Mouse (Mus musculus): Measurements from ENCODE around the gene Crtc2. TPM values are rescaled to one million over a fixed set of nuclear protein-coding genes. Genes with fewer than 3 reads are reported as not detected.
A peak's percentile ranks its signal among the peaks of the same experiment; 100 is the strongest.

The Crtc2 gene
- polyA plus RNA-seq, 1 experiment from 2014 or later, result 23.7 TPM

- H3K9me3 ChIP-seq, result no peaks in the 10 kb centered on the region
- peak overlapping the region; percentile 69 for H3K9ac ChIP-seq
- WGBS, result under 1% methylated on average over 19 of the region's 20 CpGs
- peaks cover 19% of the 10 kb centered on the region for H3K4me1 ChIP-seq (replicated peaks)
- H3K27me3 ChIP-seq, result no peaks in the 10 kb centered on the region
- peak; percentile 59 for ATAC-seq (ENCODE audit: low read depth)
- H3K4me3 ChIP-seq, result peak overlapping the region; percentile 40
- H3K36me3 ChIP-seq, result peaks cover 13% of the 10 kb centered on the region; the same call in 1 of the 2 replicates
- H3K27ac ChIP-seq (replicated peaks), result peak overlapping the region; percentile 68
- H3K4me2 ChIP-seq, result peak overlapping the region; percentile 79
Observed at GRCm38 (mm10) chr3:90220531-90220951, 33.4 kb upstream of the Crtc2 start.

GRCm38 (mm10) chr3:90221123-90221522 is 32.8 kb upstream of the Crtc2 start:
- H3K9ac ChIP-seq, result peak overlapping the region; percentile 69
- no peak overlapping the region for H3K27ac ChIP-seq (replicated peaks)
- no peak for ATAC-seq (ENCODE audit: low read depth)
- peaks cover 15% of the 10 kb centered on the region; the same call in 1 of the 2 replicates for H3K36me3 ChIP-seq
- no peaks in the 10 kb centered on the region for H3K9me3 ChIP-seq
- H3K4me3 ChIP-seq, result peak overlapping the region; percentile 40
- 31% methylated on average over 5 of the region's 5 CpGs for WGBS
- peaks cover 19% of the 10 kb centered on the region for H3K4me1 ChIP-seq (replicated peaks)
- no peaks in the 10 kb centered on the region for H3K27me3 ChIP-seq
- H3K4me2 ChIP-seq, result peak overlapping the region; percentile 79

DNA sequence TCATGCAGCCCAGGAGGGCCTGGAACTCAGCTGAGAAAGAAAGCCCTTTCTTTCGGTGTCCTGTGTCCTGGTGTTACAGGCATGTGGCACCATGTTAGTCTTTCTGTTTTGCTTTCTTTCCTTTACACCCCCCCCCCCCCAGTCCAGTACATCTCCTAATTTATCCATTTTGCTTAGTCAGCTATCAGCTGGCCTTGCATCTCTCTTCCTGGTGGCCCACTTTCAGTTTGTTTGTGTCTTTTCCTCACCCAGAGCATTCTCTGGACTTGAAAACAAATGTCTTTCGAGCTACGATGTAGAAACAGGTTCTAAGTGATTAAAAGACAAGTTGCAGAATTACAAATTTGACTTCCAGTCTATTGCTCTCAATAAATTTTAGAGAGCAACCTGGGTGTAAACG is 31.5 kb upstream of the Crtc2 start:
- Histone ChIP-seq H3K4me1 (replicated peaks) (peaks cover 19% of the 10 kb centered on the region), H3K4me2 (no peak overlapping the region), H3K36me3 (peaks cover 15% of the 10 kb centered on the region; the same call in 1 of the 2 replicates), H3K27me3 (no peaks in the 10 kb centered on the region), H3K27ac (replicated peaks) (no peak overlapping the region), H3K9me3 (no peaks in the 10 kb centered on the region), H3K4me3 (no peak overlapping the region), H3K9ac (no peak overlapping the region)
- no peak for ATAC-seq (ENCODE audit: low read depth)
- WGBS, result 90% methylated on average over 4 of the region's 4 CpGs

- Histone ChIP-seq H3K4me2 (no peak overlapping the region), H3K9ac (no peak overlapping the region), H3K36me3 (peaks cover 15% of the 10 kb centered on the region; the same call in 1 of the 2 replicates), H3K9me3 (no peaks in the 10 kb centered on the region), H3K27ac (replicated peaks) (no peak overlapping the region), H3K4me1 (replicated peaks) (peaks cover 19% of the 10 kb centered on the region), H3K27me3 (no peaks in the 10 kb centered on the region), H3K4me3 (no peak overlapping the region)
- 87% methylated on average over 3 of the region's 3 CpGs for WGBS
- no peak for ATAC-seq (ENCODE audit: low read depth)
Observed at GRCm38 (mm10) chr3:90222941-90223340, 31.0 kb upstream of the Crtc2 start.

DNA sequence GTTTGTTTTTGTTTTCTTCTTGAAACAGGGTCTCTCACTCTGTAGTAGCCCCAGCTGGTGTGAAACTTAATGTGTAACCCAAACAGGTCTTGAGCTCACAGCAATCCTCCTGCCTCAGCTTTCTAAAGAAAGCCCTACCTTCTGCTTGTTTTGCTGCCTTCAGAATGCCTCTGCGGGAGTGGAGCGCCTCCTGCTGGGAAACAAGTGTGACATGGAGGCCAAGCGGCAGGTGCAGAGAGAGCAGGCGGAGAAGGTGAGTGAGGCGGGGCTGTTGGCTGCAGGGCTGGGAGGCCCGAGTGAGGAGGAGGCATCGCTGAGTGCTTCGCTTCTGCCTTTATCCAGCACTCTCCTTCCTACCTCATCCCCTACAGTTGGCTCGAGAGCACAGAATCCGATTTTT is 29.6 kb upstream of the Crtc2 start:
- ATAC-seq (ENCODE audit: low read depth), result no peak
- Histone ChIP-seq H3K4me3 (no peak overlapping the region), H3K36me3 (peaks cover 15% of the 10 kb centered on the region; the same call in 1 of the 2 replicates), H3K9me3 (no peaks in the 10 kb centered on the region), H3K4me2 (no peak overlapping the region), H3K9ac (no peak overlapping the region), H3K27me3 (no peaks in the 10 kb centered on the region), H3K4me1 (replicated peaks) (peaks cover 19% of the 10 kb centered on the region), H3K27ac (replicated peaks) (no peak overlapping the region)
- 80% methylated on average over 10 of the region's 10 CpGs for WGBS

GRCm38 (mm10) chr3:90231075-90231474 is 22.9 kb upstream of the Crtc2 start:
- ATAC-seq (ENCODE audit: low read depth), result peak; percentile 16; the same call in 1 of the 2 replicates
- 17% methylated on average over 8 of the region's 8 CpGs for WGBS
- peak overlapping the region; percentile 82 for H3K4me2 ChIP-seq
- peak overlapping the region; percentile 84 for H3K9ac ChIP-seq
- no peaks in the 10 kb centered on the region for H3K9me3 ChIP-seq
- no peaks in the 10 kb centered on the region for H3K27me3 ChIP-seq
- peaks cover 17% of the 10 kb centered on the region for H3K4me1 ChIP-seq (replicated peaks)
- H3K27ac ChIP-seq (replicated peaks), result peak overlapping the region; percentile 90
- peaks cover 24% of the 10 kb centered on the region for H3K36me3 ChIP-seq
- H3K4me3 ChIP-seq, result peak overlapping the region; percentile 86

DNA sequence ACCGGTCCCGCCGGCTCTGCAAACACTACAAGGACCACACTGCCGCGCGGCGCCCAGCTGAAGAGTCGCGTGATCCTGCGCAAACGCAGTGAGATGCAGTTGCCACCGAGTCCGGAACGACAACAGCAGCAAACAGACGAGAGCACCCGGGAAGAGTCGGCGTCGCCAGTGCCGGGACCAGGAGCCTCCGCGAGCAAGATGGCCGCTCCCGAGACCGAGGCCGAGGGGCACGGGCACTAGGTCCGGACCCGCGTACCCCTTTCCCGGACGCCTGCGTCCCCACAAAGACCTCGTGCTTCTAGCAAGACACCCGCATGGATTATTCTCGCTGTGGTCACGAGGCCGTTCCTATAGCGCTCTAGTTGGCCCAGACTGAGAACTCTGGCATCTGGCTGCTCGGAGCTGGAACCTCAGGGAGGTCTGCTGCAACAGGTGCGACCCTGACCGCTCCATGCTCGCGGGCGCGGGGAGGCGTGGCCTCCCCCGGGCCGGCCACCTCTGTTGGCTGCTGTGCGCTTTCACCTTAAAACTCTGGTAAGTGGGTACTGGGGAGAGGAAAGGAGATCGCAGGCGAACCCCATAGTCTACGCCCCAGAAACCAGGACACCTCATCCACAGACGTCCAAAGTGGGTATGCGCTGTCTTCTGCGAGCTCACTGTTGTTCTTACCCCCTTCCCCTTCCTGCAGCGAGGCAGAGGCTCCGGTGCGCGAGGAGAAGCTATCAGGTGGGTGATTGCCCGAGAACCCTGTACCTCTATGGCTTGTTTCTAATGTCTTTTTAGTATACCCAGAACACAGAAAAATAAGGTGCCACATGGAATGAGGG is 22.2 kb upstream of the Crtc2 start, which contains the start of gene Jtb:
Gene Jtb (plus strand): TSS at position 91 of the 827 bp plus-strand sequence.
- Histone ChIP-seq H3K27me3 (no peaks in the 10 kb centered on the region), H3K4me1 (replicated peaks) (peaks cover 17% of the 10 kb centered on the region), H3K4me2 (peak within 1 kb of the TSS; percentile 82), H3K36me3 (peaks cover 30% of the 10 kb centered on the region), H3K9me3 (no peaks in the 10 kb centered on the region), H3K9ac (peak within 1 kb of the TSS; percentile 84), H3K4me3 (peak within 1 kb of the TSS; percentile 86), H3K27ac (replicated peaks) (peak within 1 kb of the TSS; percentile 90)
- under 1% methylated on average over 61 of the region's 61 CpGs for WGBS
- peak; percentile 97 for ATAC-seq (ENCODE audit: low read depth)

DNA sequence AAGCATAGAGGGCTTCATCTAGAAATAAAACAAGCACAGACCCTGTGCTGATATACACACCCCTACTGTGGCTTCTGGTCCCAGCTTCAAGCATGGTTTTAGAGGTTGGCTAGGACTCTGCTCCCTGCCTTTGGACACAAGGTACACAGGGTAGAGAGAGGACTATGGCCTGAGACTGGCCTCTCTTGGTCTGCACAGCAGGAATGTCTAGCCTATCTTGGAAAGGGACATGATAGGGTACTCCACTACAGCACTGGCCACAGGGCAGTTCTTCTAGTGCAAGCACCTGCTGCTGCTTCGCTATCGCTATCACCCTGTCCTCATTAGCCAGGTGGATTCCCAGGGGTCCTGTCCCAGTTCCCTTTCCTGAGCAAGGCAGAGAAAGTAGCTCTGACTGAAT is 12.7 kb upstream of the Crtc2 start:
- peaks cover 8% of the 10 kb centered on the region for H3K36me3 ChIP-seq
- no peak overlapping the region for H3K4me2 ChIP-seq
- no peak overlapping the region for H3K27ac ChIP-seq (replicated peaks)
- no peaks in the 10 kb centered on the region for H3K27me3 ChIP-seq
- ATAC-seq (ENCODE audit: low read depth), result no peak
- H3K9me3 ChIP-seq, result no peaks in the 10 kb centered on the region
- H3K4me3 ChIP-seq, result no peak overlapping the region
- 86% methylated on average over 2 of the region's 2 CpGs for WGBS
- no peak overlapping the region for H3K9ac ChIP-seq
- H3K4me1 ChIP-seq (replicated peaks), result peaks cover 14% of the 10 kb centered on the region

- H3K9ac ChIP-seq, result no peak overlapping the region
- H3K4me2 ChIP-seq, result no peak overlapping the region
- H3K4me3 ChIP-seq, result no peak overlapping the region
- H3K27me3 ChIP-seq, result no peaks in the 10 kb centered on the region
- 87% methylated on average over 10 of the region's 10 CpGs for WGBS
- peaks cover 2% of the 10 kb centered on the region for H3K36me3 ChIP-seq
- peaks cover 14% of the 10 kb centered on the region for H3K4me1 ChIP-seq (replicated peaks)
- no peaks in the 10 kb centered on the region for H3K9me3 ChIP-seq
- ATAC-seq (ENCODE audit: low read depth), result no peak
- no peak overlapping the region for H3K27ac ChIP-seq (replicated peaks)
Observed at GRCm38 (mm10) chr3:90241669-90242358, 12.1 kb upstream of the Crtc2 start.

GRCm38 (mm10) chr3:90242984-90243775 is 10.8 kb upstream of the Crtc2 start, which contains the start of gene Creb3l4:
TSS of gene Creb3l4 (minus strand) at chr3:90243512.
- Histone ChIP-seq H3K36me3 (no peaks in the 10 kb centered on the region), H3K9me3 (no peaks in the 10 kb centered on the region), H3K27me3 (no peaks in the 10 kb centered on the region), H3K27ac (replicated peaks) (0 out of 2 replicates have a peak within 1 kb of the TSS, but pooled peaks have one; percentile 24), H3K4me1 (replicated peaks) (peaks cover 18% of the 10 kb centered on the region), H3K9ac (peak within 1 kb of the TSS; percentile 58), H3K4me3 (peak within 1 kb of the TSS; percentile 37), H3K4me2 (peak within 1 kb of the TSS; percentile 70)
- ATAC-seq (ENCODE audit: low read depth), result peak; percentile 54
- 2% methylated on average over 19 of the region's 19 CpGs for WGBS

GRCm38 (mm10) chr3:90245406-90245805 is 8.6 kb upstream of the Crtc2 start:
- Histone ChIP-seq H3K4me2 (no peak overlapping the region), H3K4me3 (no peak overlapping the region), H3K9ac (no peak overlapping the region), H3K36me3 (no peaks in the 10 kb centered on the region), H3K27ac (replicated peaks) (no peak overlapping the region), H3K9me3 (no peaks in the 10 kb centered on the region), H3K27me3 (no peaks in the 10 kb centered on the region), H3K4me1 (replicated peaks) (peaks cover 31% of the 10 kb centered on the region)
- ATAC-seq (ENCODE audit: low read depth), result no peak
- 71% methylated on average over 2 of the region's 2 CpGs for WGBS
